Mouse (Mus musculus): ENCODE data around the gene Epb41. TPM values are rescaled to one million over a fixed set of nuclear protein-coding genes. Genes with fewer than 3 reads are reported as not detected.
A peak's percentile ranks its signal among the peaks of the same experiment; 100 is the strongest.

Gene Epb41
- total and polyA plus RNA-seq, 3 experiments: 58.7 to 256 (median 128) TPM

- no peak overlapping the region for H3K9ac ChIP-seq (ENCODE audit: low read depth, low read length)
- DNase-seq: peak in 1 of 2 experiments; percentile 41
- no peaks in the 10 kb centered on the region for H3K27me3 ChIP-seq (ENCODE audit: control insufficient read depth, insufficient read depth, low read length)
- WGBS: 58% methylated on average over 12 of the region's 12 CpGs
- no peak overlapping the region for H3K4me3 ChIP-seq
- H3K79me2 ChIP-seq (replicated peaks; ENCODE audit: control insufficient read depth, insufficient read depth, low read length): no peaks in the 10 kb centered on the region
- H3K36me3 ChIP-seq (ENCODE audit: control insufficient read depth, insufficient read depth, low read length): peaks cover 9% of the 10 kb centered on the region
- peaks cover 1% of the 10 kb centered on the region; the same call in 1 of the 2 replicates for H3K4me1 ChIP-seq (ENCODE audit: control insufficient read depth, insufficient read depth, low read length)
- peak overlapping the region; percentile 38 for H3K27ac ChIP-seq
- intact Hi-C loops (cut with DNase I): no loop called here
- TF ChIP-seq CTCF (IDR thresholded peaks at IDR 0.05) (no peak), POLR2A (IDR thresholded peaks at IDR 0.05; ENCODE audit: insufficient read depth, low read depth, low read length) (no peak), EP300 (IDR thresholded peaks at IDR 0.05; ENCODE audit: insufficient read depth, low read depth, low read length) (no peak)
Measured at GRCm38 (mm10) chr4:131898503-131899179, 176.5 kb downstream of the Epb41 start.

- H3K4me3 ChIP-seq: no peak overlapping the region
- H3K36me3 ChIP-seq (ENCODE audit: control insufficient read depth, insufficient read depth, low read length): peaks cover 12% of the 10 kb centered on the region
- H3K79me2 ChIP-seq (replicated peaks; ENCODE audit: control insufficient read depth, insufficient read depth, low read length): no peaks in the 10 kb centered on the region
- intact Hi-C loops (cut with DNase I): no loop called here
- no peak overlapping the region for H3K9ac ChIP-seq (ENCODE audit: low read depth, low read length)
- DNase-seq: no peak
- TF ChIP-seq CTCF (IDR thresholded peaks at IDR 0.05): no peak
- no peak overlapping the region for H3K27ac ChIP-seq
- H3K27me3 ChIP-seq (ENCODE audit: control insufficient read depth, insufficient read depth, low read length): no peaks in the 10 kb centered on the region
- peaks cover 1% of the 10 kb centered on the region; the same call in 1 of the 2 replicates for H3K4me1 ChIP-seq (ENCODE audit: control insufficient read depth, insufficient read depth, low read length)
- 89% methylated on average over 8 of the region's 8 CpGs for WGBS
Measured at GRCm38 (mm10) chr4:131897787-131898186, 177.3 kb downstream of the Epb41 start.

DNA sequence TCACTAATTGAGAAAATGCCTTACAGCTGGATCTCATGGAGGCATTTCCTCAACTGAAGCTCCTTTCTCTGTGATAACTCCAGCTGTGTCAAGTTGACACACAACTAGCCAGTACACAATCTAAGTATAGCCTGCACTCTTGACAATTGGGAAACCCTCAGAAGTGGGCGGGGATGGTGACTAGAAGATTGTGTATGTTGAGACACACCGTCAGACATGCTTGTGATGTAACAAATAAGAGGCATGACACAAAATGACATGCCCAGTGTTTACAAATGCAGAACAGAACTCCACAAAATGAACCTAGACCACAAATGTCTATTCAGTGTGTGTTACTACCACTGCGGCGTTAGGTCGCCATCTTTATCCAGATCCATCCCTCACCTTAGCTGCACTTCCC, 178.0 kb downstream of the Epb41 start:
- DNase-seq: no peak
- intact Hi-C loops (cut with DNase I): no loop called here
- Histone ChIP-seq H3K27ac (no peak overlapping the region), H3K4me1 (ENCODE audit: control insufficient read depth, insufficient read depth, low read length) (peaks cover 1% of the 10 kb centered on the region; the same call in 1 of the 2 replicates), H3K36me3 (ENCODE audit: control insufficient read depth, insufficient read depth, low read length) (peaks cover 14% of the 10 kb centered on the region), H3K9ac (ENCODE audit: low read depth, low read length) (no peak overlapping the region), H3K4me3 (no peak overlapping the region), H3K79me2 (replicated peaks; ENCODE audit: control insufficient read depth, insufficient read depth, low read length) (no peaks in the 10 kb centered on the region), H3K27me3 (ENCODE audit: control insufficient read depth, insufficient read depth, low read length) (no peaks in the 10 kb centered on the region)
- 92% methylated on average over 5 of the region's 5 CpGs for WGBS
- TF ChIP-seq CTCF (IDR thresholded peaks at IDR 0.05) (no peak), EP300 (IDR thresholded peaks at IDR 0.05; ENCODE audit: insufficient read depth, low read depth, low read length) (no peak), POLR2A (IDR thresholded peaks at IDR 0.05; ENCODE audit: insufficient read depth, low read depth, low read length) (no peak)

- Histone ChIP-seq H3K79me2 (replicated peaks; ENCODE audit: control insufficient read depth, insufficient read depth, low read length) (peaks cover 11% of the 10 kb centered on the region), H3K27ac (no peak overlapping the region), H3K9ac (ENCODE audit: low read depth, low read length) (no peak overlapping the region), H3K27me3 (ENCODE audit: control insufficient read depth, insufficient read depth, low read length) (no peaks in the 10 kb centered on the region), H3K4me3 (no peak overlapping the region), H3K36me3 (ENCODE audit: control insufficient read depth, insufficient read depth, low read length) (peaks cover 26% of the 10 kb centered on the region), H3K4me1 (ENCODE audit: control insufficient read depth, insufficient read depth, low read length) (peaks cover 13% of the 10 kb centered on the region)
- no peak for TF ChIP-seq POLR2A (IDR thresholded peaks at IDR 0.05; ENCODE audit: insufficient read depth, low read depth, low read length)
- TF ChIP-seq EP300 (IDR thresholded peaks at IDR 0.05; ENCODE audit: insufficient read depth, low read depth, low read length): no peak
- TF ChIP-seq CTCF (IDR thresholded peaks at IDR 0.05): no peak
- intact Hi-C loops (cut with DNase I): no loop called here
- WGBS: 66% methylated on average over 3 of the region's 3 CpGs
- DNase-seq: no peak
Measured at GRCm38 (mm10) chr4:131890692-131891091, 184.4 kb downstream of the Epb41 start.

GRCm38 (mm10) chr4:131888564-131888963, 186.6 kb downstream of the Epb41 start:
- peaks cover 34% of the 10 kb centered on the region for H3K36me3 ChIP-seq (ENCODE audit: control insufficient read depth, insufficient read depth, low read length)
- no peak overlapping the region for H3K27ac ChIP-seq
- WGBS: 49% methylated on average over 1 of the region's 1 CpGs
- H3K4me1 ChIP-seq (ENCODE audit: control insufficient read depth, insufficient read depth, low read length): peaks cover 24% of the 10 kb centered on the region
- TF ChIP-seq CTCF (IDR thresholded peaks at IDR 0.05): no peak
- TF ChIP-seq POLR2A (IDR thresholded peaks at IDR 0.05; ENCODE audit: insufficient read depth, low read depth, low read length): no peak
- no peak for TF ChIP-seq EP300 (IDR thresholded peaks at IDR 0.05; ENCODE audit: insufficient read depth, low read depth, low read length)
- H3K27me3 ChIP-seq (ENCODE audit: control insufficient read depth, insufficient read depth, low read length): no peaks in the 10 kb centered on the region
- peaks cover 11% of the 10 kb centered on the region for H3K79me2 ChIP-seq (replicated peaks; ENCODE audit: control insufficient read depth, insufficient read depth, low read length)
- no peak overlapping the region for H3K4me3 ChIP-seq
- no peak overlapping the region for H3K9ac ChIP-seq (ENCODE audit: low read depth, low read length)
- intact Hi-C loops (cut with DNase I): no loop called here
- DNase-seq: no peak

DNA sequence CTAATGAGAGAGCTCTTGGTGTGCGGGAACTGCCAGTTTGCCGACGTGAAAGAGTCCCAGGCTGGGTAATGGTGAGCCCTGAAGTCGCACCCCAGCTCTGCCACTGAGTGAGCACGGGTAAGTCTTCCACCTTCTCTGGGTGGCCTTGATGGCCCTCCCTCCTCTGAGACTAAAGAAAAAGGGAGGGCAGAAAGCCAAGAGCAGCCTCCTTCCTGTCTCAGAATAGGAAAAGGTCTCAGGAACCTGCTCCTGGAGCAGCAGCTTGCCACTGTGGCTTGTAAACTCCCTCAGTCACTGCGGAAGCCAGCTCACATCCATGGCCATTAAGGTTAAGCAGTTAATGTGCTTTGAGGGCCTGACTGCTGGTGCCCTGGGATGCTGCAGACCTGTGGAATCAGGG, 189.7 kb downstream of the Epb41 start:
- Histone ChIP-seq H3K36me3 (ENCODE audit: control insufficient read depth, insufficient read depth, low read length) (peaks cover 39% of the 10 kb centered on the region), H3K27ac (peak overlapping the region; percentile 26), H3K79me2 (replicated peaks; ENCODE audit: control insufficient read depth, insufficient read depth, low read length) (peaks cover 12% of the 10 kb centered on the region), H3K27me3 (ENCODE audit: control insufficient read depth, insufficient read depth, low read length) (no peaks in the 10 kb centered on the region), H3K4me3 (no peak overlapping the region), H3K4me1 (ENCODE audit: control insufficient read depth, insufficient read depth, low read length) (peaks cover 33% of the 10 kb centered on the region), H3K9ac (ENCODE audit: low read depth, low read length) (no peak overlapping the region)
- intact Hi-C loops (cut with DNase I): no loop called here
- TF ChIP-seq EP300 (IDR thresholded peaks at IDR 0.05; ENCODE audit: insufficient read depth, low read depth, low read length): no peak
- TF ChIP-seq POLR2A (IDR thresholded peaks at IDR 0.05; ENCODE audit: insufficient read depth, low read depth, low read length): no peak
- no peak for TF ChIP-seq CTCF (IDR thresholded peaks at IDR 0.05)
- WGBS: 39% methylated on average over 6 of the region's 6 CpGs
- peak in 1 of 2 experiments; percentile 39 for DNase-seq

Measured in heart, adult 2 months (tissue).